In the genomic region with DNA sequence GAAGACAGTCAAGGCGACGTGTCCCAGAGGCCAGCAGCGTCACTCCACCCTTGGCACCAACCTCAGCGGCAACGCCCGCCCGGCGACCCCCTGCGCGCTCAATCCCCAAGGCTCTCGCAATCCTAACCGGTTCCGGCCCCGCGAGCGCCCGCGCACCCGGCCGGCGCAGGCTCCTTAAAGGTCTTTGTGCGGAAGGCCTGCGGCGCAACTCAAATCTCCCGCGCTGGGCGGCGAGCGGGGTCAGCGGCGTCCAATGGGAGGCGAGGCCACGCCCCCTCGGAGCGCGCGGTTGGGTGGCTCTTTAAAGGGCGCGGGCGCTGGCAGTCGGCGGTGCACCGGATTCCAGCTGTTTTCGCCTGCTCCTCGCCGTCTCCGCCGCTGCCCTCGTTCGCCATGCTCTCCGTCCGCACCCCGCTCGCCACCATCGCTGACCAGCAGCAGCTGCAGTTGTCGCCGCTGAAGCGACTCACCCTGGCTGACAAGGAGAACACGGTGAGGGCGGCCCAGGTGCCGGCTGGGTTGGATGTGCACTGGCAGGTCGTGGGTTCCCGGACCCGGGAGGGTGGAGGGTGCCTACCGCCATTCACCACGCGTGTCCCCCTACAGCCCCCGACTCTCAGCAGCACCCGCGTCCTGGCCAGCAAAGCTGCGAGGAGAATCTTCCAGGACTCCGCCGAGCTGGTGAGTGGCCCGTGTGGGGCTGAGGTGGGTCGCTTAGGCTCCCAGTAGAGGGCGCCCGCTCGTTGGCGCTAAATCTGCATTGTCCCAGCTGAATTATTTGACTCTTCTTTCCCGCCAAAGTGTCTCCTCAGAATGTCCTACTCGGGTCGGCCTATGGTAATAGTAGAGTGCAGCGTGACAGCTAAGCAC, we compare ENCODE assay signal across 8 mouse cellular contexts. TPM values are rescaled to one million over a fixed set of nuclear protein-coding genes. Genes with fewer than 3 reads are reported as not detected.
DNase-seq lines count a peak whose midpoint lies in the region; ATAC-seq lines count a peak whose summit lies in the region.

A gene (plus strand): TSS at position 288 of the 870 bp plus-strand sequence.

- H3K9ac ChIP-seq in embryonic facial prominence, embryonic 13.5 days: peak within 1 kb of the TSS; percentile 86
- H3K9ac ChIP-seq in limb, embryonic 13.5 days: peak within 1 kb of the TSS; percentile 85
- peak within 1 kb of the TSS; percentile 81 for H3K9ac ChIP-seq in midbrain, embryonic 15.5 days

- peaks cover 25% of the 10 kb centered on the region for H3K36me3 ChIP-seq in embryonic facial prominence, embryonic 13.5 days
- peaks cover 29% of the 10 kb centered on the region for H3K36me3 ChIP-seq in limb, embryonic 13.5 days
- H3K36me3 ChIP-seq in midbrain, embryonic 15.5 days (replicated peaks): no peaks in the 10 kb centered on the region

- peak; percentile 86 for ATAC-seq in embryonic facial prominence, embryonic 13.5 days (ENCODE audit: insufficient number of reproducible peaks, insufficient read depth, low FRiP score, low TSS enrichment, low read depth)
- peak; percentile 89 for ATAC-seq in limb, embryonic 13.5 days (ENCODE audit: low FRiP score, low read depth)
- ATAC-seq in midbrain, embryonic 15.5 days (replicated peaks): peak; percentile 94

- peaks cover 46% of the 10 kb centered on the region for H3K4me1 ChIP-seq in embryonic facial prominence, embryonic 13.5 days
- H3K4me1 ChIP-seq in limb, embryonic 13.5 days: peaks cover 55% of the 10 kb centered on the region
- peaks cover 28% of the 10 kb centered on the region for H3K4me1 ChIP-seq in midbrain, embryonic 15.5 days

- H3K4me2 ChIP-seq in embryonic facial prominence, embryonic 13.5 days: peak within 1 kb of the TSS; percentile 89
- peak within 1 kb of the TSS; percentile 89 for H3K4me2 ChIP-seq in limb, embryonic 13.5 days (replicated peaks)
- peak within 1 kb of the TSS; percentile 89 for H3K4me2 ChIP-seq in midbrain, embryonic 15.5 days

- peak; percentile 94 for DNase-seq in 416B (ENCODE audit: low read depth)
- peak; percentile 88 to 92 for DNase-seq in adrenal gland, postnatal 4 days (ENCODE audit: low spot score in 2 of 2)
- peak; percentile 88 for DNase-seq in heart, adult 8-10 months (ENCODE audit: low spot score)
- DNase-seq in kidney, adult 9 months: peak; percentile 93
- DNase-seq in spleen, adult 18-20 months: peak; percentile 83 to 95

- H3K9me3 ChIP-seq in embryonic facial prominence, embryonic 13.5 days: no peaks in the 10 kb centered on the region
- H3K9me3 ChIP-seq in limb, embryonic 13.5 days: no peaks in the 10 kb centered on the region
- no peaks in the 10 kb centered on the region for H3K9me3 ChIP-seq in midbrain, embryonic 15.5 days

- peak within 1 kb of the TSS; percentile 82 for H3K4me3 ChIP-seq in embryonic facial prominence, embryonic 13.5 days
- peak within 1 kb of the TSS; percentile 91 for H3K4me3 ChIP-seq in limb, embryonic 13.5 days
- peak within 1 kb of the TSS; percentile 95 for H3K4me3 ChIP-seq in midbrain, embryonic 15.5 days

- under 1% methylated on average over 83 of the region's 83 CpGs for WGBS in embryonic facial prominence, embryonic 13.5 days
- WGBS in limb, embryonic 13.5 days: under 1% methylated on average over 83 of the region's 83 CpGs
- under 1% methylated on average over 83 of the region's 83 CpGs for WGBS in midbrain, embryonic 15.5 days

- H3K27ac ChIP-seq in embryonic facial prominence, embryonic 13.5 days: peak within 1 kb of the TSS; percentile 86
- peak within 1 kb of the TSS; percentile 86 for H3K27ac ChIP-seq in limb, embryonic 13.5 days
- H3K27ac ChIP-seq in midbrain, embryonic 15.5 days: peak within 1 kb of the TSS; percentile 78

- H3K27me3 ChIP-seq in embryonic facial prominence, embryonic 13.5 days: no peaks in the 10 kb centered on the region
- no peaks in the 10 kb centered on the region for H3K27me3 ChIP-seq in limb, embryonic 13.5 days
- H3K27me3 ChIP-seq in midbrain, embryonic 15.5 days (replicated peaks): peaks cover 8% of the 10 kb centered on the region; the same call in 1 of the 2 replicates

RNA-seq across cellular contexts. Expression of the gene that starts here (rescaled TPM):
- total RNA-seq in adrenal gland, postnatal 4 days (2021): 10 to 100 TPM; 75.1 to 95.2 TPM
- polyA plus RNA-seq in embryonic facial prominence, embryonic 13.5 days (2015; fragmentation: Nextera tagmentation; extraction: Ambion mirVana): 214 and 235 TPM in 2 replicates
- total RNA-seq in heart, adult 8-10 months (2022): 1 to 10 TPM; 1.3 to 3.3 (median 2.3) TPM
- polyA plus RNA-seq in limb, embryonic 13.5 days (2015; fragmentation: Nextera tagmentation; extraction: Ambion mirVana): 235 TPM in 2 replicates
- 46.2 and 48.6 TPM in 2 replicates for polyA plus RNA-seq in midbrain, embryonic 15.5 days (2015; fragmentation: Nextera tagmentation; extraction: Ambion mirVana)

Comparison
In these comparisons a context has a peak if more than half of its experiments do, and no peak if none do; other contexts are left out.
1. Peak in every context shown above with its lines: DNase-seq, ATAC-seq, H3K4me3 ChIP-seq and H3K27ac ChIP-seq.
2. RNA of the gene that starts here (total RNA-seq): 75.1 to 95.2 TPM in adrenal gland, postnatal 4 days; 1.3 to 3.3 TPM in heart, adult 8-10 months; every median in the first group is over 10 times any median in the second.